Mouse (Mus musculus): ENCODE data around the gene Nav2. TPM values are rescaled to one million over a fixed set of nuclear protein-coding genes. Genes with fewer than 3 reads are reported as not detected.

The Nav2 gene
- polyA plus RNA-seq, 1 experiment: 1.3 TPM

- peaks cover 12% of the 10 kb centered on the region for H3K27me3 ChIP-seq (replicated peaks)
- H3K4me1 ChIP-seq: no peaks in the 10 kb centered on the region
- TF ChIP-seq FLI1 (IDR thresholded peaks at IDR 0.05; ENCODE audit: low read length) (no peak), GATA1 (IDR thresholded peaks at IDR 0.05; ENCODE audit: borderline replicate concordance, low read length) (no peak)
- no peak overlapping the region for H3K4me3 ChIP-seq (replicated peaks)
- H3K36me3 ChIP-seq (replicated peaks; ENCODE audit: low read length): no peaks in the 10 kb centered on the region
- no peaks in the 10 kb centered on the region for H3K9me3 ChIP-seq
These were observed 120.9 kb downstream of the Nav2 start for GRCm38 (mm10) chr7:49029282-49030012.

- no peak for TF ChIP-seq GATA1 (IDR thresholded peaks at IDR 0.05; ENCODE audit: borderline replicate concordance, low read length)
- TF ChIP-seq FLI1 (IDR thresholded peaks at IDR 0.05; ENCODE audit: low read length): no peak
- no peaks in the 10 kb centered on the region for H3K4me1 ChIP-seq
These were observed 123.7 kb downstream of the Nav2 start for GRCm38 (mm10) chr7:49032216-49032615.

GRCm38 (mm10) chr7:49034253-49034652 lies 125.7 kb downstream of the Nav2 start:
- no peak overlapping the region for H3K4me3 ChIP-seq (replicated peaks)
- TF ChIP-seq FLI1 (IDR thresholded peaks at IDR 0.05; ENCODE audit: low read length): no peak
- TF ChIP-seq GATA1 (IDR thresholded peaks at IDR 0.05; ENCODE audit: borderline replicate concordance, low read length): no peak
- H3K9me3 ChIP-seq: no peaks in the 10 kb centered on the region
- no peaks in the 10 kb centered on the region for H3K4me1 ChIP-seq
- no peaks in the 10 kb centered on the region for H3K36me3 ChIP-seq (replicated peaks; ENCODE audit: low read length)
- peaks cover 7% of the 10 kb centered on the region for H3K27me3 ChIP-seq (replicated peaks)

More at GRCm38 (mm10) chr7:49032216-49032615, 123.7 kb downstream of the Nav2 start:
- H3K9me3 ChIP-seq: no peaks in the 10 kb centered on the region
- peaks cover 10% of the 10 kb centered on the region for H3K27me3 ChIP-seq (replicated peaks)
- H3K36me3 ChIP-seq (replicated peaks; ENCODE audit: low read length): no peaks in the 10 kb centered on the region
- no peak overlapping the region for H3K4me3 ChIP-seq (replicated peaks)

- no peak for TF ChIP-seq FLI1 (IDR thresholded peaks at IDR 0.05; ENCODE audit: low read length)
- no peak for TF ChIP-seq GATA1 (IDR thresholded peaks at IDR 0.05; ENCODE audit: borderline replicate concordance, low read length)
- Histone ChIP-seq H3K4me1 (no peaks in the 10 kb centered on the region), H3K9me3 (no peaks in the 10 kb centered on the region), H3K4me3 (replicated peaks) (no peak overlapping the region), H3K36me3 (replicated peaks; ENCODE audit: low read length) (no peaks in the 10 kb centered on the region), H3K27me3 (replicated peaks) (peaks cover 9% of the 10 kb centered on the region)
These were observed 131.6 kb downstream of the Nav2 start for GRCm38 (mm10) chr7:49040163-49040562.

GRCm38 (mm10) chr7:49041334-49042070 lies 133.0 kb downstream of the Nav2 start:
- H3K4me3 ChIP-seq (replicated peaks): no peak overlapping the region
- H3K4me1 ChIP-seq: peaks cover 5% of the 10 kb centered on the region; the same call in 1 of the 2 replicates
- TF ChIP-seq GATA1 (IDR thresholded peaks at IDR 0.05; ENCODE audit: borderline replicate concordance, low read length): no peak
- TF ChIP-seq FLI1 (IDR thresholded peaks at IDR 0.05; ENCODE audit: low read length): no peak
- peaks cover 15% of the 10 kb centered on the region for H3K27me3 ChIP-seq (replicated peaks)
- H3K36me3 ChIP-seq (replicated peaks; ENCODE audit: low read length): no peaks in the 10 kb centered on the region
- no peaks in the 10 kb centered on the region for H3K9me3 ChIP-seq

- Histone ChIP-seq H3K9me3 (no peaks in the 10 kb centered on the region), H3K27me3 (replicated peaks) (peaks cover 32% of the 10 kb centered on the region), H3K4me1 (peaks cover 17% of the 10 kb centered on the region), H3K36me3 (replicated peaks; ENCODE audit: low read length) (no peaks in the 10 kb centered on the region), H3K4me3 (replicated peaks) (no peak overlapping the region)
- TF ChIP-seq FLI1 (IDR thresholded peaks at IDR 0.05; ENCODE audit: low read length): no peak
These were observed 137.2 kb downstream of the Nav2 start for GRCm38 (mm10) chr7:49045499-49046346.

GRCm38 (mm10) chr7:49046347-49046989 lies 138.0 kb downstream of the Nav2 start:
- H3K4me1 ChIP-seq: peaks cover 17% of the 10 kb centered on the region
- H3K9me3 ChIP-seq: no peaks in the 10 kb centered on the region
- TF ChIP-seq GATA1 (IDR thresholded peaks at IDR 0.05; ENCODE audit: borderline replicate concordance, low read length) (no peak), FLI1 (IDR thresholded peaks at IDR 0.05; ENCODE audit: low read length) (no peak)
- H3K4me3 ChIP-seq (replicated peaks): peak overlapping the region; percentile 43
- peaks cover 32% of the 10 kb centered on the region for H3K27me3 ChIP-seq (replicated peaks)
- H3K36me3 ChIP-seq (replicated peaks; ENCODE audit: low read length): no peaks in the 10 kb centered on the region

- no peak for TF ChIP-seq GATA1 (IDR thresholded peaks at IDR 0.05; ENCODE audit: borderline replicate concordance, low read length)
- no peak for TF ChIP-seq FLI1 (IDR thresholded peaks at IDR 0.05; ENCODE audit: low read length)
- peak overlapping the region; percentile 68 for H3K4me3 ChIP-seq (replicated peaks)
- peaks cover 29% of the 10 kb centered on the region for H3K27me3 ChIP-seq (replicated peaks)
- no peaks in the 10 kb centered on the region for H3K9me3 ChIP-seq
- no peaks in the 10 kb centered on the region for H3K36me3 ChIP-seq (replicated peaks; ENCODE audit: low read length)
- peaks cover 17% of the 10 kb centered on the region for H3K4me1 ChIP-seq
These were observed 138.8 kb downstream of the Nav2 start for GRCm38 (mm10) chr7:49047336-49047735.
